Mouse (Mus musculus): ENCODE data around the gene Galc.

The Galc gene

GRCm38 (mm10) chr12:98258845-98259517 lies at the start of gene Galc:
Gene Galc, minus strand, starts transcription at chr12:98259459.
- peak; percentile 75 to 85 for DNase-seq (ENCODE audit: low spot score in 2 of 2)

GRCm38 (mm10) chr12:98307179-98307915 lies 48.1 kb upstream of the Galc start:
- DNase-seq (ENCODE audit: low spot score in 2 of 2) = no peak

GRCm38 (mm10) chr12:98303013-98303412 lies 43.8 kb upstream of the Galc start:
- DNase-seq (ENCODE audit: low spot score in 2 of 2) = no peak

DNA sequence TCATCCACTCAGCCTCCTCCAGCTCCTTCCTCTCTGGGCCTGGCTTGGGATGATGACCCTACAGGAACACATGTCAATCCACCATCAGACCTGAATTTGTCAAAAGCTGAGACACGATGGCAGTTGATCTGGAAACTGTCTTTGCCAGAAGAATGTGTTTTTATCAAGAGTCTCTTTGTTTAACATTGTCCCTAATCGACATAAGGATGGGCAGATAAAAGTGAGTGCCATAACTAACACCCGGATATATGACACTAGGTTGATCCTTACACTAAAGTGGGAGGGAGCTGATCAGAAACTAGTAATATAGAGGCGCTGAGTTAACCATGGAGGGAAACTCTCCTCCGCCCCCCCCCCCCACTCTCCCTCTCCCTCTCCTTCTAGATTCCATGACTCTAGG lies 42.7 kb upstream of the Galc start:
- DNase-seq (ENCODE audit: low spot score in 2 of 2) = no peak

DNA sequence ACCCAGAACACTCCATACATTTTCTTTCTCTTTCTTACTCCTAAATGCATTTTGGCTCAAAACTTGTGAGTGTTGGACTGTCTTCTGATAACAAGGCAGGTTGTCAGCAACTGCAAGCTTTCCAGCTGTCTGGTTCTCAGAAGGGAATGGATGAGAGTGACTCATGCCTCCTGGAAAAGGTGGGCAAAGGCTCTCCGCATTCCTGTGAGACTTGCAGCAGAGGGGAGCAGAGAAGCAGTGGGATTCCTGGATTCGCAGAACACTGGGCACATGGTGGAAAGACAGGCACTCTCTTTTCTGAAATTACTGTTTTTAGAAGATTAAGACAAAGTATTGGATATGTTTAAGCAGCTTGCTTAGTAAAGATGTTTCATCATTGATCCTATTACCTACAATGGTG lies 35.0 kb upstream of the Galc start:
- DNase-seq (ENCODE audit: low spot score in 2 of 2) = no peak

DNA sequence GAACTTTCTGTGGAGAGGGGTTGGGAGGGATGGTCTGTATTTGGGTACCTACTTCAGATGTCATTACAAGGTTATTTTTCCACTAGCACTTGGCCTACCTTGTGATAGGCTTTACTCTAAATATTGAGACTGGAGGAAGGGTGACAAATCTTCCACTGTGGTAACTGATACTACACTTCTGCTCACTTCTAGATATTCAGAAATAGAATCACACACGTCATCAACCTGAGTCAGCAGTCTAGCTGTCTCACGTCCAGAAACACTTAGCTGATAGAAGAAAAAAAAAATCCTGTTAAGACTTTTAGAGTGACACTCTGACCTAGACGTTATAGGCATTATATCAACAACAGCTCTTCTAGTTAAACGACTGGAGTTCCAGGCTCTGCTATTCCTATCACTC lies 33.0 kb upstream of the Galc start:
- DNase-seq (ENCODE audit: low spot score in 2 of 2) = no peak

DNA sequence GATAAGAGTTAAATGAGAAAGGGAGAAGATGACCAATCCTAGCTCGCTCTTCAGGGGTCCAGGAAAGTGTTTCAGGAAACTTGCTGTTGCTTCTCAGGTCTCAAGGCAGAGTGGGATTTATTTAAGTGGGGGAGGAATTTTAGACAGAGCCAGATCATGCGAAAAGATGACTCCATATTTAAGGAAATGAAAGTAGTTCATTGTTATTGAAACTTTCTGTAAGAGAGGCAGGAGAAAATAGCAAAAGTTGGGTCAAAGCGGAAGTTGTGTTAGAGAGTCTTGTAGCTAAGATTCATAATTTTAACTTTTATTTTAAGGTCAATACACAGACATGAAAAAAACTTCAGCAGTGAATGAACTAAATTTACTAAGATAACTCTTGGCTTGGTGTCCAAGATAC lies 31.2 kb upstream of the Galc start:
- no peak for DNase-seq (ENCODE audit: low spot score in 2 of 2)

DNA sequence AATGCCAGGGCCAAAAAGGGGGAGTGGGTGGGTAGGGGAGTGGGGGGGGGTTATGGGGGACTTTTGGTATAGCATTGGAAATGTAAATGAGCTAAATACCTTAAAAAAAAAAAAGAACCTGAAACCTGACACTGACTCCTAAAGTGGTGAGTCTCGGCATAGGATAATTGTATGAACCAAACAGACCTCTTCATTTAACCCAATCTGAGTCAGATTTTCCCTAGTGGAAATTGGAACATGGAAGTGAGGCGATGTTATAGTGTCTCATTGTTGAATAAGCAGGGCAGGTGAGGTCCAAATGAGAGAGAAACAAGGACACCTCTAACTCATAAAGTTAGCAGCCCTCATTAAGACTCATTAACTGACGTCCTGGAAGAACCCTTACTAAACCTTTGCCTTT lies 25.2 kb upstream of the Galc start:
- DNase-seq (ENCODE audit: low spot score in 2 of 2) = no peak

- no peak for DNase-seq (ENCODE audit: low spot score in 2 of 2)
Measured at GRCm38 (mm10) chr12:98283487-98283860, 24.2 kb upstream of the Galc start.

DNA sequence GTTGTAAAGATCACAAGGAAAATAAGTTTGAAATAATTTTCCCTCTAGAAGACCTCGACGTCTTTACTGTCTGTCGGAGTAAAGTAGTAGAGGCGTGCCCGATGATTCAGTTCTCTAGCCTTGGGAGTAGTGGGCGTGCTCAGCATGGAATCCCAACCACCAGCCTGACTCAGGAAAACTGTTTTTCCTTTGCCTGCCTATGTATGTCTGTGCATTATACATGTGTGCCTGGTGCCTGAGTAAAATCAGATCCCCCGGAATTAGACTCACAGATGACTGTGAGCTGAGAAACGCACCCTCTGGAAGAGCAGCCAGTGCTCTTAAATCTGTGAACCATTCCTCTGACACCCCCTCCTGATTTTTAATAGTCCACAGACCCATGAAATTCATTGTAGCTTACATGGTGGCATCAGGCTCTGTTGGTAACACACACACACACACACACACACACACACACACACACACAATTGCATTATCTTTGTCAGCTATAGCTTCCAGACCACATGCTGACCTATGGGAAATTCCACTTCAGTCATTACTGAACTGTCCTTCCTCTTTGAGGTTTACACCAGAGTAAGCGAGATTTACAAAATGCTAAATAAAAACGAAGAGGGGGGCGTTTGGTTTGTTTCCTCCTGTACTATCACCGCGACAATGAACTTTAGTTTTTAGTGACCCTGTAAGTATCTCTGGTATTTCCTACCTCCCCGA lies 23.7 kb upstream of the Galc start:
- no peak for DNase-seq (ENCODE audit: low spot score in 2 of 2)

- no peak for DNase-seq (ENCODE audit: low spot score in 2 of 2)
Measured at GRCm38 (mm10) chr12:98280996-98281395, 21.7 kb upstream of the Galc start.

DNA sequence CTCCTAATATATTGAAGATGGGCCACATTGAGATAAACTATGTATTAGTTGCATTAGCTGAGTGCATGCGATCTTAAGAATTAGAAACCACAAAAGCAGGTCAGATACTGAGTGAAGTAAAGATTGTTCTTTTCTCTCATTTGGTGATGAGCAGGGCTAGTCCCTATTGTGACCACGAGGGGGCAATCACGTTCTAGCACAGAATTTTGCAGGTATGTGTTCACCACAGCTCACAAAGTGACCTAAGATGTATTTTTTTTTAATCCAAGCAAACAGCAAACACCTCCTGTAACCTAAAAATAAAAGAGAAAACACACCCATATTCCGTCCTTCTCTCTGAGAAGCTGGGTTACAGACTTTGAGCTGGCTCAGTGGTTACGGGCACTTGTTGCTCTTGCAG lies 21.3 kb upstream of the Galc start:
- peak; percentile 53 to 70 for DNase-seq (ENCODE audit: low spot score in 2 of 2)

DNA sequence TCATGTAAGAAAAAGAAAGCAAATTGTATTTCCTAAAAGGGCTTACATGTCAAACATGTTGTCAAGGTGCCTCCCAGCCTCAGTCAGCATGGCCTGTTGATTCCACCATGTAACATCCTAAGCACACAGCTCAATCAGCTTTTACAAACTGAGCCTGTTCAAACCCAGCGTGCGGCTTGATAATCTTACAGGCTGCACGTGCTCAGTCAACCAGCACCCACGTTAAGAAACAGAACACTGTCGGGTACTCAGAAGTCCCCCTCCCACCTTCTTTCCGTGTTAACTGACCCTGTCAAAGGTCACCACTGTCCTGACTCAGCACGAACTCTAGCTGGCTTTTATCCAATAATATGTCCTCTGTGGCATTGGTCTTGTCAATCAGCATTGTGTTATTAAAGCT lies 13.2 kb upstream of the Galc start:
- DNase-seq (ENCODE audit: low spot score in 2 of 2) = no peak

- DNase-seq (ENCODE audit: low spot score in 2 of 2) = no peak
Measured at GRCm38 (mm10) chr12:98270810-98271566, 11.7 kb upstream of the Galc start.

DNA sequence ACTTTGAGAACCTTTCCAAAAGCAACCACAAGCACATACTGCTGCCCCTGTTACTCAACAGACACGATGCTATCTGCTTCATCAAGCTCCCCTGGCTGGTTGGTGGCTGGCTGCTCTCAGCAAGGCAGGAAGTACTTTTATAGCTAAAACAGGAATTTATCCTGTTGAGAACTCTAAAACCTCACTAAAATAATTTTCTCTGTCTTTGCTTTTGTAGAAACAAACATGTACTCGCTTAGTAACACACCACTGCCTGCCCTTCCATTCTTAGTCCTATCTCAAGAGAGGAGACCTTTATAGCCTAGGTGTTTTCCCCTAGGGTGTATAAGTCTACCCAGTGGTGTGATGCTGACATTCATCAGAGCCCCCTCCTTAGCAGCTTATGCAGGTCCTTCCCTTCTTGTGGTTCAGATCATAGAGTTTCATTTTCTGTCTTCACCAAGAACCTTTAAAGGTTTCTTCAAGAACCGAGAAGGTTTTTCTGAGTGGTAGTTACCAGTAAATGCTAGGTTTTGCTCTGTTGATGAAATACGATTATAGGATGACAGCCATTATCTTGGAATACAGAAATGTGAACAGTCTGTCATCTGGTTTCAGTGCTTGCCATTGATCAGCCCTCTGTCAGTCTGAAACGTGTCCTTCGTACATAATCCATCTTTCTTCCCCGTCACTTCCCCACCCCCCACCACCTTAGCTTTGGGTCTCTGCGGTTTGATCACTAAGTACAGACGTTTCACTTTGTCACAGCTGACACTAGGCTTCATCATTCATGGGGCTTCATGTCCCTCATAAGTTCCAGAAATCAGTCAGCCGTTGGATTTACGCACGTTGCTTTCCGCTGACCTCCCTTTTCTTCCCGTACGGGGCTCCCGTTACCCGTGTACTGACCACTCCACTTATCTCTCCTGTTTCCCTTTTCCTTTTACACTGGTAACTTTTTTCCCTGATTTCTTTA lies 10.8 kb upstream of the Galc start:
- no peak for DNase-seq (ENCODE audit: low spot score in 2 of 2)

- no peak for DNase-seq (ENCODE audit: low spot score in 2 of 2)
Measured at GRCm38 (mm10) chr12:98268441-98269369, 9.4 kb upstream of the Galc start, which contains the start of gene Gpr65. Gene Gpr65, plus strand, starts transcription at chr12:98268635.

DNA sequence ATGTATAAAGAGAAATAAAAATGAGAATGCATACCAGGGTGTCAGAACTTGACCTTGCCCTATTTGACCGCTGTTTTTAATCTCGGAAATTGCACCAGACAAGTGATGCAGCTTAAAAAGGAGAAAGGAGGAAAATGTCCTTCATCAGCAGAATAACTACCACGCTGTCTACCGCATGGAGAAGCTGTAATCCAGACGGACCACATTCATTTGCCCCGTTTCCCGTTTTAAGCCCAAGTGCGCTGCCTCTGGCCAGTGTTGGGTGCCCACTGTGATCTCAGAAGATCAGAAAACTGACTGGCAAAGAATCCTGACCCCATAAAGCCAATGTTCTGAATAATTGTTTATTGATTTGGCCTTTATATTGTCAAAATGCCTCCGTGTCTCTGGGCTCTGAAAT lies 6.4 kb upstream of the Galc start:
- DNase-seq (ENCODE audit: low spot score in 2 of 2) = no peak

DNA sequence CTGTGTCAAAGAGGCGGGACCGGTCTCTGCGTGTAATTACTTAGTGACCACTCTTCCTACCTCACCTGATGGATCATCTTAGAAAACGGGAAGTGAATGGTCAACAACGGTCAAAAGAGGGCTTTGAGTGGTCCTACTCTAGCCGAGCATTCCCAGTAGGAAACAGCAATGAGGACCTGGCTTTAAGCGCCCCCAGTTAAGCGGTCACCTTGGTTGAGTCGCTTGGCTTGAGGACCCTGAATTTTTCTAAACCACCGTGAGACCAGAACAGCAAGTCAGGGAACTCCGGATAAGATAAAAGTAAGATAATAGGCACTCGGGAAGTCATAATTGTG lies 226 bp upstream of the Galc start:
- DNase-seq (ENCODE audit: low spot score in 2 of 2) = no peak

DNA sequence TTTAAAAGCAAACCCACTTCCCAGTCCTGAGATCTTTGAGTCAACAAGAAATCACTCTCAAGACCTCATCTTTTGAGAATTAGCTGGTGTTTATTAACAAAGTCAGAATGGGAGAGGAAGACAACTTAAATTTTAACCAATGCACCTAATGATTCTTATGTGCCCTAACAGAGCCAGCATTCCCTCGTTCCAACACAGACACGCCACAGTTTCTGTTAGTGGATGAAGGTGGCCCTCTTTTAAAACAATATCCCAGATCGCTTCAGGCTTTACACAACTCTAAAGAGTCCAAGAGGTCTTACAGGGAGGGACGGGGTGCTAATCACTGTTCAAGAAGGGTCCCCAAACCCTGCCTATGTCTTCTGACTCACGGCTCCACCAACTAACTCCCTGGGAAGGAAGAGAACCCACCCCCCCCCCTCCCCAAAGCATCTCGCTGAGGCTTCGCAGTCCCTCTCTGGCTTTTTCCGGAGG lies 851 bp downstream of the Galc start:
- DNase-seq (ENCODE audit: low spot score in 2 of 2) = no peak
